Comparison of ENCODE assay signal across 8 mouse cellular contexts in genomic region chr14:84446411-84446915, GRCm38 (mm10). TPM values are rescaled to one million over a fixed set of nuclear protein-coding genes. Genes with fewer than 3 reads are reported as not detected.
A peak's percentile ranks its signal among the peaks of the same experiment; 100 is the strongest.
DNase-seq lines count a peak whose midpoint lies in the region; ATAC-seq and TF ChIP-seq lines count a peak whose summit lies in the region.

No protein-coding gene starts in this region.

- peak overlapping the region; percentile 78 for H3K4me3 ChIP-seq in hindbrain, embryonic 16.5 days (ENCODE audit: low read length)
- H3K4me3 ChIP-seq in liver, embryonic 16.5 days (ENCODE audit: low read depth, low read length), result 0 out of 2 replicates have a peak overlapping the region, but pooled peaks have one; percentile 38
- peak overlapping the region; percentile 50 for H3K4me3 ChIP-seq in stomach, postnatal 0 days (ENCODE audit: low read depth, low read length)

- no peaks in the 10 kb centered on the region for H3K9me3 ChIP-seq in hindbrain, embryonic 16.5 days (ENCODE audit: control insufficient read depth, low read length)
- H3K9me3 ChIP-seq in liver, embryonic 16.5 days (replicated peaks; ENCODE audit: control insufficient read depth, low read length), result no peaks in the 10 kb centered on the region
- H3K9me3 ChIP-seq in stomach, postnatal 0 days (ENCODE audit: control insufficient read depth, low read length), result no peaks in the 10 kb centered on the region

- H3K36me3 ChIP-seq in hindbrain, embryonic 16.5 days (ENCODE audit: control insufficient read depth, insufficient read depth, low read length), result no peaks in the 10 kb centered on the region
- H3K36me3 ChIP-seq in liver, embryonic 16.5 days (ENCODE audit: control insufficient read depth, insufficient read depth), result no peaks in the 10 kb centered on the region
- no peaks in the 10 kb centered on the region for H3K36me3 ChIP-seq in stomach, postnatal 0 days (ENCODE audit: control insufficient read depth, insufficient read depth, low read length)

- H3K4me1 ChIP-seq in hindbrain, embryonic 16.5 days (ENCODE audit: control insufficient read depth, insufficient read depth, low read depth, low read length), result peaks cover 3% of the 10 kb centered on the region; the same call in 1 of the 2 replicates
- H3K4me1 ChIP-seq in liver, embryonic 16.5 days (ENCODE audit: control insufficient read depth, low read depth, low read length), result peaks cover 2% of the 10 kb centered on the region; the same call in 1 of the 2 replicates
- 0 out of 2 replicates have a peak, but pooled peaks cover 2% of the 10 kb centered on the region for H3K4me1 ChIP-seq in stomach, postnatal 0 days (replicated peaks; ENCODE audit: control insufficient read depth, insufficient read depth)

- peak; percentile 1 for DNase-seq in cerebellum, adult 9-11 months
- no peak for DNase-seq in cerebellum, postnatal 14 days
- DNase-seq in ovary, postnatal 36 days (ENCODE audit: low spot score), result peak; percentile 4
- DNase-seq in ovary, postnatal 10 days (ENCODE audit: low spot score), result no peak
- DNase-seq in stomach, postnatal 0 days (ENCODE audit: low spot score), result peak; percentile 13
- no peak for DNase-seq in gastrocnemius, adult 18-20 months (ENCODE audit: low spot score)

- WGBS in hindbrain, embryonic 16.5 days, result 4% methylated on average over 37 of the region's 37 CpGs
- 6% methylated on average over 37 of the region's 37 CpGs for WGBS in liver, embryonic 16.5 days (ENCODE audit: insufficient replicate concordance)
- 6% methylated on average over 37 of the region's 37 CpGs for WGBS in stomach, postnatal 0 days

- no peak for ATAC-seq in hindbrain, embryonic 16.5 days
- ATAC-seq in liver, embryonic 16.5 days (ENCODE audit: low read depth), result no peak
- no peak for ATAC-seq in stomach, postnatal 0 days (ENCODE audit: low FRiP score, low TSS enrichment)

- no peaks in the 10 kb centered on the region for H3K27me3 ChIP-seq in hindbrain, embryonic 16.5 days (replicated peaks; ENCODE audit: control insufficient read depth, insufficient read depth, low read length)
- peaks cover 50% of the 10 kb centered on the region for H3K27me3 ChIP-seq in liver, embryonic 16.5 days (ENCODE audit: control insufficient read depth, insufficient read depth, low read depth, low read length)
- peaks cover 16% of the 10 kb centered on the region; the same call in 1 of the 2 replicates for H3K27me3 ChIP-seq in stomach, postnatal 0 days (ENCODE audit: control insufficient read depth, insufficient read depth, low read length)

- no peak for TF ChIP-seq CTCF in stomach, postnatal 0 days (IDR thresholded peaks at IDR 0.05; ENCODE audit: low read depth)

- no peak for TF ChIP-seq EP300 in stomach, postnatal 0 days (optimal IDR thresholded peaks at IDR 0.05)

- peak overlapping the region; percentile 90 for H3K27ac ChIP-seq in hindbrain, embryonic 16.5 days (ENCODE audit: low read depth, low read length)
- no peak overlapping the region for H3K27ac ChIP-seq in liver, embryonic 16.5 days (ENCODE audit: low read length)
- H3K27ac ChIP-seq in stomach, postnatal 0 days (replicated peaks), result no peak overlapping the region

- peak overlapping the region; percentile 70 for H3K9ac ChIP-seq in hindbrain, embryonic 16.5 days (ENCODE audit: low read depth, low read length)
- H3K9ac ChIP-seq in liver, embryonic 16.5 days (ENCODE audit: low read depth, low read length), result no peak overlapping the region
- H3K9ac ChIP-seq in stomach, postnatal 0 days (ENCODE audit: low read length), result 0 out of 2 replicates have a peak overlapping the region, but pooled peaks have one; percentile 18

- peak overlapping the region; percentile 76 for H3K4me2 ChIP-seq in hindbrain, embryonic 16.5 days (ENCODE audit: low read length)
- no peak overlapping the region for H3K4me2 ChIP-seq in liver, embryonic 16.5 days (ENCODE audit: low read depth, low read length)
- peak overlapping the region; percentile 80 for H3K4me2 ChIP-seq in stomach, postnatal 0 days (replicated peaks; ENCODE audit: low read depth)

RNA-seq across cellular contexts. Expression of gene Pcdh17, which starts 3.1 kb away (rescaled TPM):
- polyA plus RNA-seq in hindbrain, embryonic 16.5 days (2015; fragmentation: Nextera tagmentation; extraction: Ambion mirVana), result 35.5 and 35.7 TPM in 2 replicates
- polyA plus RNA-seq in liver, embryonic 16.5 days (2015; fragmentation: Nextera tagmentation; extraction: Ambion mirVana), result 0.68 and 0.72 TPM in 2 replicates
- 2.4 and 2.5 TPM in 2 replicates for polyA plus RNA-seq in stomach, postnatal 0 days (2015; fragmentation: Nextera tagmentation; extraction: Ambion mirVana)
- under 1 TPM; 0.24 to 0.32 TPM for total RNA-seq in gastrocnemius, adult 18-20 months (2021)

Comparison
In these comparisons a context has a peak if more than half of its experiments do, and no peak if none do; other contexts are left out.
1. DNase-seq: peak in cerebellum, adult 9-11 months (single experiment), ovary, postnatal 36 days (single experiment) and stomach, postnatal 0 days (single experiment); none in cerebellum, postnatal 14 days (0 of 2), ovary, postnatal 10 days (single experiment) and gastrocnemius, adult 18-20 months (single experiment).
2. RNA of gene Pcdh17, which starts 3.1 kb away (polyA plus RNA-seq): 35.5 to 35.7 TPM in hindbrain, embryonic 16.5 days; 2.4 to 2.5 TPM in stomach, postnatal 0 days and 0.68 to 0.72 TPM in liver, embryonic 16.5 days; every median in the first group is over 10 times any median in the second.
3. Peak in every context shown above with its lines, with median percentiles within 50 percentile points of each other: H3K4me3 ChIP-seq.